ENCODE assay signal across 8 mouse cellular contexts in the genomic region with DNA sequence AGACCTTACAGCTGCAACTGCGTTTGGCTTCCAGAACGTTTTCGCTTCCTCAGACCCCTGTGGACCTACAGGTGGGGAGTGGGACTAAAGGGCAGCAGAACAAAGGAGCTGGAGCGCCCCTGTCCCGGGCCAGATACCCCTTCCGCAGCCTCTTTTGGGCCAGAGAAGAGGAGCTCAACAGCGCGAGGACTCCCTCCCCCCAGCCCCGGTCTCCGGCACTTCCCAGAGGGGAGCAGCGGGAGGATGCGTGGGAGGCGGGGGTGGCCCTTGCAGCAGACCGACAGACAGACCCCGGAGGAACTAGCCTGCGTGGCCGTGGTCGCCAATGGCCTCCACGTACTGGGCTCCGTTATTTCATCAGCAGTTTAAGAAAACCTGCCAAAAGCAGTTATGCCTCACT. TPM values are rescaled to one million over a fixed set of nuclear protein-coding genes. Genes with fewer than 3 reads are reported as not detected.
A peak's percentile ranks its signal among the peaks of the same experiment; 100 is the strongest.
DNase-seq lines count a peak whose midpoint lies in the region; ATAC-seq and TF ChIP-seq lines count a peak whose summit lies in the region.

No protein-coding gene starts in this region.

- H3K4me2 ChIP-seq in kidney, embryonic 15.5 days, result peak overlapping the region; percentile 67
- H3K4me2 ChIP-seq in limb, embryonic 11.5 days (ENCODE audit: low read depth, severe bottlenecking), result peak overlapping the region; percentile 48

- peaks cover 73% of the 10 kb centered on the region for H3K27me3 ChIP-seq in kidney, embryonic 15.5 days
- no peaks in the 10 kb centered on the region; the same call in 1 of the 2 replicates for H3K27me3 ChIP-seq in cerebellum, adult 2 months (ENCODE audit: control insufficient read depth, insufficient read depth, low read length)
- peaks cover 68% of the 10 kb centered on the region for H3K27me3 ChIP-seq in heart, embryonic 10.5 days (ENCODE audit: insufficient read depth, poor library complexity, severe bottlenecking)
- peaks cover 49% of the 10 kb centered on the region for H3K27me3 ChIP-seq in limb, embryonic 11.5 days (ENCODE audit: control insufficient read depth, insufficient read depth, low read length)

- no peak overlapping the region for H3K27ac ChIP-seq in kidney, embryonic 15.5 days
- no peak overlapping the region for H3K27ac ChIP-seq in cerebellum, adult 2 months (ENCODE audit: insufficient read depth, low read length)
- H3K27ac ChIP-seq in heart, embryonic 10.5 days, result no peak overlapping the region
- H3K27ac ChIP-seq in limb, embryonic 11.5 days (replicated peaks; ENCODE audit: low read depth, low read length), result no peak overlapping the region
- no peak overlapping the region for H3K27ac ChIP-seq in olfactory bulb, adult 2 months (ENCODE audit: insufficient read depth, low read depth, low read length)

- H3K9ac ChIP-seq in kidney, embryonic 15.5 days, result no peak overlapping the region
- H3K9ac ChIP-seq in limb, embryonic 11.5 days (ENCODE audit: low read length), result no peak overlapping the region

- H3K9me3 ChIP-seq in kidney, embryonic 15.5 days (replicated peaks), result no peaks in the 10 kb centered on the region
- H3K9me3 ChIP-seq in heart, embryonic 10.5 days, result no peaks in the 10 kb centered on the region
- H3K9me3 ChIP-seq in limb, embryonic 11.5 days (ENCODE audit: control insufficient read depth, low read length), result no peaks in the 10 kb centered on the region

- no peak for ATAC-seq in kidney, embryonic 15.5 days (replicated peaks; ENCODE audit: low FRiP score)
- ATAC-seq in limb, embryonic 11.5 days (ENCODE audit: insufficient number of reproducible peaks, low FRiP score, low TSS enrichment, low read depth), result peak; percentile 31; the same call in 1 of the 2 replicates

- TF ChIP-seq POLR2A in cerebellum, adult 2 months (IDR thresholded peaks at IDR 0.05; ENCODE audit: borderline replicate concordance, insufficient read depth, low read length), result no peak
- TF ChIP-seq POLR2A in olfactory bulb, adult 2 months (IDR thresholded peaks at IDR 0.05; ENCODE audit: insufficient read depth, low read depth, low read length), result no peak

- H3K4me1 ChIP-seq in kidney, embryonic 15.5 days, result peaks cover 18% of the 10 kb centered on the region; the same call in 1 of the 2 replicates
- H3K4me1 ChIP-seq in cerebellum, adult 2 months (ENCODE audit: control insufficient read depth, insufficient read depth, low read length), result no peaks in the 10 kb centered on the region
- 0 out of 2 replicates have a peak, but pooled peaks cover 8% of the 10 kb centered on the region for H3K4me1 ChIP-seq in heart, embryonic 10.5 days
- H3K4me1 ChIP-seq in limb, embryonic 11.5 days (ENCODE audit: control insufficient read depth, insufficient read depth, low read length), result peaks cover 3% of the 10 kb centered on the region; the same call in 1 of the 2 replicates
- H3K4me1 ChIP-seq in olfactory bulb, adult 2 months (ENCODE audit: control insufficient read depth, insufficient read depth, low read length), result peaks cover 6% of the 10 kb centered on the region; the same call in 1 of the 2 replicates

- no peak for DNase-seq in kidney, adult 9 months
- DNase-seq in CD4-positive helper T cell, adult 2 months (ENCODE audit: low read depth, low spot score), result peak; percentile 9
- peak; percentile 3 to 20 for DNase-seq in cerebellum, adult 2 months
- DNase-seq in heart, embryonic 10.5 days (ENCODE audit: low spot score), result peak; percentile 74
- peak; percentile 33 for DNase-seq in limb, embryonic 11.5 days (ENCODE audit: low spot score)
- no peak for DNase-seq in urinary bladder, postnatal 10 days (ENCODE audit: low spot score)

- no peaks in the 10 kb centered on the region for H3K36me3 ChIP-seq in kidney, embryonic 15.5 days
- no peaks in the 10 kb centered on the region for H3K36me3 ChIP-seq in heart, embryonic 10.5 days
- no peaks in the 10 kb centered on the region for H3K36me3 ChIP-seq in limb, embryonic 11.5 days (ENCODE audit: control insufficient read depth, insufficient read depth, low read length)

- no peak for TF ChIP-seq CTCF in cerebellum, adult 2 months (IDR thresholded peaks at IDR 0.05; ENCODE audit: borderline replicate concordance, insufficient read depth, low read depth, low read length)
- TF ChIP-seq CTCF in olfactory bulb, adult 2 months (IDR thresholded peaks at IDR 0.05; ENCODE audit: insufficient read depth, low read depth, low read length), result no peak

- H3K4me3 ChIP-seq in kidney, embryonic 15.5 days (replicated peaks), result peak overlapping the region; percentile 45
- H3K4me3 ChIP-seq in cerebellum, adult 2 months (replicated peaks; ENCODE audit: insufficient read depth, low read depth, low read length), result peak overlapping the region; percentile 55
- H3K4me3 ChIP-seq in heart, embryonic 10.5 days, result peak overlapping the region; percentile 57
- peak overlapping the region; percentile 20 for H3K4me3 ChIP-seq in limb, embryonic 11.5 days (ENCODE audit: low read depth, low read length)
- H3K4me3 ChIP-seq in olfactory bulb, adult 2 months (ENCODE audit: insufficient read depth, low read depth, low read length), result peak overlapping the region; percentile 57

- 21% methylated on average over 20 of the region's 20 CpGs for WGBS in kidney, embryonic 15.5 days
- WGBS in cerebellum, adult 2 months, result under 1% methylated on average over 20 of the region's 20 CpGs
- 5% methylated on average over 20 of the region's 20 CpGs for WGBS in heart, embryonic 10.5 days
- 13% methylated on average over 20 of the region's 20 CpGs for WGBS in limb, embryonic 11.5 days
- WGBS in olfactory bulb, adult 2 months, result 20% methylated on average over 20 of the region's 20 CpGs

RNA-seq across cellular contexts. Expression of gene Fgf16, which starts 0.5 kb away (rescaled TPM):
- 0.23 and 0.36 TPM in 2 replicates for polyA plus RNA-seq in kidney, embryonic 15.5 days (2015; fragmentation: Nextera tagmentation; extraction: Ambion mirVana)
- polyA plus RNA-seq in cerebellum, adult 2 months (2012; rRNA removed), result 0.08 TPM in 2 replicates
- polyA plus RNA-seq in heart, embryonic 10.5 days (2016; fragmentation: Nextera tagmentation; extraction: Ambion mirVana), result 0.09 TPM in 1 of 2 replicates, not detected in the other
- not detected in 2 replicates for polyA plus RNA-seq in limb, embryonic 11.5 days (2014; fragmentation: Nextera tagmentation; extraction: Ambion mirVana)
- not detected in 2 replicates for polyA plus RNA-seq in olfactory bulb, adult 2 months (2012; ENCODE audit: insufficient read depth, insufficient read length, low replicate concordance, missing spikeins)

Comparison
In these comparisons a context has a peak if more than half of its experiments do, and no peak if none do; other contexts are left out.
1. DNase-seq: peak in CD4-positive helper T cell, adult 2 months (single experiment), cerebellum, adult 2 months (2 of 2), heart, embryonic 10.5 days (single experiment) and limb, embryonic 11.5 days (single experiment); none in kidney, adult 9 months (single experiment) and urinary bladder, postnatal 10 days (single experiment).
2. Peak in every context shown above with its lines, with median percentiles within 50 percentile points of each other: H3K4me3 ChIP-seq.